Mouse (Mus musculus) spleen, postnatal 36 days (tissue): ENCODE results near the gene Prl8a8.

Experiments
- DNase-seq, 2 experiments: peaks; one replicate each; pipeline ENCODE4 v3.0.0; 2022; ENCODE audit warnings: low spot score in 2 of 2, mixed read lengths in 1 of 2

Gene Prl8a8

DNA sequence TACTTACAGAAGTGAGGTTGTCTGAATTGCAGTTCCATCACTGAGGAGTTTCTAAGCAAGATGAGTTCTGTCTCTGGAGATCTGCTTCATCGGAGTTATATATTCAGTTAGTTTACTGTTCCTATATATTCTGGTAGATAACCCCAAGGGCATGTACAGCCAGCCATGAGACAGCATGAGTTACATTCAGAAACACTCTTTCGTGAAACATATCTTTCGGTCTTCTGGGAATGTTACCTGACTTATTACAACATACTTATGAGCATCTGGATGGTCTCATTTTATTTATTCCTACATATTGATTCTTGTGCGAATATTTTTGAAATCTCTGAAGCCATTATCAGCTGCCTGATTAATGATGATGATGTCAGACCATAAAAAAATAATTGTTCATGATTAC lies at the start of gene Prl8a8:
TSS of gene Prl8a8 (minus strand) at position 101 of the 400 bp plus-strand sequence.
- no peak for DNase-seq

DNA sequence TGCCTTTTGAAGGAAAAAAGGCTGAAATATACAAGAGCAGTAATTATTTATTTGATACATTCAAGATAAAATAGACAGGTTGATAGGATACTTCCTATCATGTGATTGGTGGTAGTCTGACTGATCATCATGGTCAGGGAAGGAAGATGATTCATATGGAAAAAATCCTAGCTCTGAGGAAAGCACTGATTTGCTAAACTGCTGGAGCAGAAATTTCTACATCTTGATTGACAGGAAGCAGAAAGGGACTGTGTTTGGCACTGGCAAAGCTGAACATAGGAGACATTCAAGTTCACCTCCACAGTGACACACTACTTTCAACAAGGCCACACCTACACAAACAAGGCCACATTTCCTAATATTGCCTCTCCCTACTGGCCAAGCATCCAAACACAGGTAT lies 40.3 kb upstream of the Prl8a8 start:
- DNase-seq, result no peak

GRCm38 (mm10) chr13:27523156-27523555 lies 10.1 kb upstream of the Prl8a8 start:
- no peak for DNase-seq

DNA sequence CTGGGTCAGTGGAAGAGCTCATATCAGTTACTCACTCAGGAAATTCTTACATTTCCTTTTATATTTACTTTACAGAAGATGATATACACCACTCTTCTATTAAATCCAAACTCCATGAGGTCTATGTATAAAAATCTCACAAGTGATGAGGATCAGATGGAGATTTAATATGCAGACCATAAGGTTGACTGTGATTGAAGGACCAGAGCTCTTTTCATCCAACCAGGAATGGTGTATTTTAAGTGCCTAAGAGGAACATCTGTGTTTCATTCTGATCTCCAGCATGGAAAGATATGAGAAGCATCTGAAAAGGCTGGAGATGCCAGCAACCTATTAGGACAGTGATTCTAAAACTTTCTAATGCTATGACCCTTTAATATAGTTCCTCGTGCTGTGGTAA lies 5.4 kb downstream of the Prl8a8 start:
- DNase-seq, result no peak
